ENCODE assay signal across 25 mouse cellular contexts in the genomic region with DNA sequence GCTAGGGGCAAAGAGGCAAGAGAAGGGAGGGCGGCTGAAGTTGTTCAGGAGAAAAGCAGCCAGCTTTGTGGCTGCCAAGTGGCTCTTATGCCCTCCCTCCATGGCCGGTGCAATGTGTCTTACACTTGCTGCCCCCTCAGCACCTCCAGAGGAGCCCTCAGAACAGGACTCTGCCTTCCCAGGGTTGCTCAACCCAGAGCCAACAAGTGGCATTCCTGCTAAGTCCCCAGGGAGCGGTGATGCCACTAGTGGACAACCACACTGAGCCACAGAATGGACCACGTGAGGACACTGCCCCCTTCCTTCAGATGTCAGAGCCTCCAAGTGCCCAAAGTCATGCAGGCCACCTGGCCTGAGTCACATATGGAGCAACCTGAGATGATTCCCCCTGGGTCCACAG.
DNase-seq lines count a peak whose midpoint lies in the region; ATAC-seq and TF ChIP-seq lines count a peak whose summit lies in the region.
"Had no signal": no experiment of that assay in that cellular context is flagged by ENCODE, and none has a peak within 500 bp of the region (broad histone marks: within the 10 kb centered on the region; RNA-seq: fewer than 3 reads in every experiment).

No protein-coding gene starts in this region.

- H3K4me2 ChIP-seq in hindbrain, embryonic 11.5 days (replicated peaks; ENCODE audit: low read depth, low read length): no peak overlapping the region
- H3K4me2 ChIP-seq in hindbrain, embryonic 13.5 days: no peak overlapping the region
- H3K4me2 ChIP-seq in lung, postnatal 0 days (replicated peaks; ENCODE audit: low read depth, low read length): no peak overlapping the region
- H3K4me2 ChIP-seq in neural tube, embryonic 15.5 days: no peak overlapping the region
- H3K4me2 ChIP-seq: kidney, embryonic 15.5 days; limb, embryonic 12.5 days; liver, embryonic 13.5 days; lung, embryonic 15.5 days had no signal

- H3K27ac ChIP-seq in hindbrain, embryonic 11.5 days (ENCODE audit: low read depth, low read length): no peak overlapping the region
- no peak overlapping the region for H3K27ac ChIP-seq in hindbrain, embryonic 13.5 days
- no peak overlapping the region for H3K27ac ChIP-seq in lung, postnatal 0 days (ENCODE audit: low read length)
- H3K27ac ChIP-seq in neural tube, embryonic 15.5 days (replicated peaks): no peak overlapping the region
- H3K27ac ChIP-seq: heart, embryonic 10.5 days; kidney, embryonic 15.5 days; limb, embryonic 12.5 days; liver, embryonic 13.5 days; lung, embryonic 15.5 days had no signal

- H3K4me3 ChIP-seq in hindbrain, embryonic 11.5 days (ENCODE audit: low read depth, low read length): no peak overlapping the region
- no peak overlapping the region for H3K4me3 ChIP-seq in hindbrain, embryonic 13.5 days
- H3K4me3 ChIP-seq in lung, postnatal 0 days (ENCODE audit: low read depth, low read length): no peak overlapping the region
- H3K4me3 ChIP-seq in neural tube, embryonic 15.5 days (replicated peaks): no peak overlapping the region
- H3K4me3 ChIP-seq: heart, embryonic 10.5 days; kidney, embryonic 15.5 days; limb, embryonic 12.5 days; liver, embryonic 13.5 days; lung, embryonic 15.5 days had no signal

- no peak overlapping the region for H3K9ac ChIP-seq in hindbrain, embryonic 11.5 days (ENCODE audit: low read depth, low read length)
- H3K9ac ChIP-seq in hindbrain, embryonic 13.5 days: no peak overlapping the region
- no peak overlapping the region for H3K9ac ChIP-seq in lung, postnatal 0 days (replicated peaks; ENCODE audit: low read depth)
- no peak overlapping the region for H3K9ac ChIP-seq in neural tube, embryonic 15.5 days (replicated peaks)
- H3K9ac ChIP-seq: kidney, embryonic 15.5 days; limb, embryonic 12.5 days; liver, embryonic 13.5 days; lung, embryonic 15.5 days had no signal

- TF ChIP-seq CTCF in lung, postnatal 0 days (IDR thresholded peaks at IDR 0.05): peak; percentile 4; the same call in 1 of the 2 replicates

- no peak for TF ChIP-seq EP300 in lung, postnatal 0 days (IDR thresholded peaks at IDR 0.05)

- no peaks in the 10 kb centered on the region for H3K4me1 ChIP-seq in hindbrain, embryonic 11.5 days (replicated peaks; ENCODE audit: control insufficient read depth, insufficient read depth, low read length)
- no peaks in the 10 kb centered on the region for H3K4me1 ChIP-seq in hindbrain, embryonic 13.5 days (replicated peaks)
- no peaks in the 10 kb centered on the region for H3K4me1 ChIP-seq in lung, postnatal 0 days (ENCODE audit: insufficient read depth, low read depth, low read length)
- 0 out of 2 replicates have a peak, but pooled peaks cover 4% of the 10 kb centered on the region for H3K4me1 ChIP-seq in neural tube, embryonic 15.5 days
- H3K4me1 ChIP-seq: heart, embryonic 10.5 days; kidney, embryonic 15.5 days; limb, embryonic 12.5 days; liver, embryonic 13.5 days; lung, embryonic 15.5 days had no signal

- H3K27me3 ChIP-seq in hindbrain, embryonic 11.5 days (ENCODE audit: control insufficient read depth, insufficient read depth, low read length): no peaks in the 10 kb centered on the region
- H3K27me3 ChIP-seq in hindbrain, embryonic 13.5 days: no peaks in the 10 kb centered on the region
- H3K27me3 ChIP-seq in lung, postnatal 0 days (replicated peaks; ENCODE audit: insufficient read depth, low read length): no peaks in the 10 kb centered on the region
- no peaks in the 10 kb centered on the region for H3K27me3 ChIP-seq in neural tube, embryonic 15.5 days (replicated peaks)
- H3K27me3 ChIP-seq: kidney, embryonic 15.5 days; limb, embryonic 12.5 days; liver, embryonic 13.5 days; lung, embryonic 15.5 days had no signal

- ATAC-seq in hindbrain, embryonic 11.5 days (ENCODE audit: low FRiP score): 0 out of 2 replicates have a peak, but pooled peaks have one; percentile 30
- ATAC-seq in hindbrain, embryonic 13.5 days (ENCODE audit: low FRiP score): no peak
- ATAC-seq in lung, postnatal 0 days: peak; percentile 84
- ATAC-seq in neural tube, embryonic 15.5 days (ENCODE audit: low FRiP score): peak; percentile 30; the same call in 1 of the 2 replicates
- ATAC-seq: forebrain, embryonic 14.5 days; hindbrain, embryonic 16.5 days; intestine, embryonic 16.5 days had no signal

- no peaks in the 10 kb centered on the region for H3K9me3 ChIP-seq in hindbrain, embryonic 11.5 days (ENCODE audit: control insufficient read depth, low read length)
- H3K9me3 ChIP-seq in hindbrain, embryonic 13.5 days: no peaks in the 10 kb centered on the region
- no peaks in the 10 kb centered on the region for H3K9me3 ChIP-seq in lung, postnatal 0 days (ENCODE audit: low read length)
- H3K9me3 ChIP-seq in neural tube, embryonic 15.5 days (replicated peaks): no peaks in the 10 kb centered on the region
- H3K9me3 ChIP-seq: heart, embryonic 10.5 days; kidney, embryonic 15.5 days; limb, embryonic 12.5 days; liver, embryonic 13.5 days; lung, embryonic 15.5 days had no signal

- DNase-seq in hindbrain, embryonic 11.5 days (ENCODE audit: low spot score): no peak
- DNase-seq in 3T3-L1 (ENCODE audit: low read depth, low spot score) (peak; percentile 42), liver (no peak)
- peak; percentile 63 for DNase-seq in lung, postnatal 0 days (ENCODE audit: low spot score)
- DNase-seq in spleen, adult 12 weeks (ENCODE audit: low spot score): no peak
- DNase-seq in spleen, postnatal 10 days (ENCODE audit: low spot score in 2 of 2): no peak
- DNase-seq: adrenal gland, postnatal 10 days; cerebellum, adult 18-20 months; cerebellum, postnatal 36 days; embryo, embryonic 11 days; heart, postnatal 4 days; kidney, postnatal 36 days; layer of hippocampus, postnatal 36 days; liver, embryonic 13.5 days; right cerebral cortex, postnatal 25 days; thymus, adult 2 months had no signal

- WGBS in hindbrain, embryonic 11.5 days: 82% methylated on average over 4 of the region's 4 CpGs
- WGBS in hindbrain, embryonic 13.5 days: 88% methylated on average over 4 of the region's 4 CpGs
- 55% methylated on average over 4 of the region's 4 CpGs for WGBS in lung, postnatal 0 days
- 82% methylated on average over 4 of the region's 4 CpGs for WGBS in neural tube, embryonic 15.5 days

- no peaks in the 10 kb centered on the region for H3K36me3 ChIP-seq in hindbrain, embryonic 11.5 days (ENCODE audit: control insufficient read depth, insufficient read depth, low read length)
- no peaks in the 10 kb centered on the region for H3K36me3 ChIP-seq in hindbrain, embryonic 13.5 days
- H3K36me3 ChIP-seq in lung, postnatal 0 days (ENCODE audit: insufficient read depth, low read length): no peaks in the 10 kb centered on the region
- H3K36me3 ChIP-seq in neural tube, embryonic 15.5 days: no peaks in the 10 kb centered on the region
- H3K36me3 ChIP-seq: heart, embryonic 10.5 days; kidney, embryonic 15.5 days; limb, embryonic 12.5 days; liver, embryonic 13.5 days; lung, embryonic 15.5 days had no signal

Comparison
In these comparisons a context has a peak if more than half of its experiments do, and no peak if none do; other contexts are left out.
1. DNase-seq: peak in 3T3-L1 (single experiment) and lung, postnatal 0 days (single experiment); none in hindbrain, embryonic 11.5 days (single experiment), spleen, adult 12 weeks (single experiment), liver (single experiment) and spleen, postnatal 10 days (0 of 2).